Mouse (Mus musculus) spleen, adult 10 weeks (tissue): ENCODE measurements around the gene Tectb. TPM values are rescaled to one million over a fixed set of nuclear protein-coding genes. Genes with fewer than 3 reads are reported as not detected.

Experiments used
- polyA plus RNA-seq: library from polyadenylated mRNA; stranded (reverse); fragments of 350-450 nt; fragmentation: Illumina TruSeq; extraction: RNeasy Lipid Tissue Mini Kit (QIAGEN cat#74804); gene quantifications from one replicate; pipeline ENCODE4 v1.2.3, GENCODE M21; 2015; ENCODE audit warnings: low replicate concordance; ENCODE audit not compliant: insufficient read depth

Gene Tectb
- polyA plus RNA-seq: not detected

GRCm38 (mm10) chr19:55180433-55180832, at the start of gene Tectb:
TSS of gene Tectb (plus strand) at chr19:55180733.

DNA sequence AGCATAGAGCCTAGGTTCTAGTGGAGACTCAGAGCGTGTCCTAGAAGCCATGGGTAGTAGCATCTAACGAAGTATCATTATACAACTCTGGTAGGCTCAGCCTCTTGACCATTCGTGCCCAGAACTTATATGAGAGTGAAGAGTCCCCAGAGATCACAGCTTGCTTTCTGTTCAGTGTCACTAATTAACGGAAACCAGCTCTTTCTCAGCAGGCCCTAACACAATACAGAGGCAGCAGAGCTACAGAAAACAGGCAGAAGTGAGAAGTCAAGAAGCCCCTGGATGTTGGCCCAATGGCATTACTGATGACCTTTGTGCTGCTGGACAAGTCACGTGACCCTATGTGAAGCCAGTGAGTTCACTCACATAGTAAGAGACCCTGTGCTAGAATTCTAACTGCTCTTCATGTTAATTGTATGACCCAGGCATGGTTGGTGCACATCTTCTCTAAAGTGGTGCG, 60.7 kb downstream of the Tectb start, which contains the start of gene Gucy2g:
Gene Gucy2g (minus strand): TSS at position 51 of the 460 bp plus-strand sequence.

Other genes starting within 250 kb of the Tectb start
- 9.9 TPM for gene Gpam, start 53.5 kb upstream of the Tectb start, polyA plus RNA-seq
- gene Gucy2g, start 60.5 kb downstream of the Tectb start, polyA plus RNA-seq: 0.29 TPM
- 87.9 TPM for gene Acsl5, start 71.2 kb downstream of the Tectb start, polyA plus RNA-seq
- 48.3 TPM for gene Zdhhc6, start 135.3 kb downstream of the Tectb start, polyA plus RNA-seq
- gene Vti1a, start 135.6 kb downstream of the Tectb start, polyA plus RNA-seq: 28.9 TPM